Mouse (Mus musculus) stomach, postnatal 0 days (tissue): Measurements from ENCODE around the gene Olfr862. TPM values are rescaled to one million over a fixed set of nuclear protein-coding genes. Genes with fewer than 3 reads are reported as not detected.

Experiments used
- ATAC-seq: fragments of 200-750 bp; cut with Nextera tagmentation; 2 replicates; pipeline ENCODE4 v1.8.0; 2017; ENCODE audit not compliant: low FRiP score, low TSS enrichment
- DNase-seq: peaks from one replicate; pipeline ENCODE4 v3.0.0-alpha.2; 2016; ENCODE audit warnings: low spot score
- H3K27ac ChIP-seq: fragments of 300-500 bp; sonication (generic); replicated peaks from 2 replicates; pipeline ENCODE4 v1.5.1; 2014; ENCODE audit warnings: mild to moderate bottlenecking, control low read depth
- H3K27me3 ChIP-seq: fragments of 300-500 bp; sonication (generic); 2 replicates; pipeline ENCODE4 v1.6.1; 2014; ENCODE audit warnings: low read length; ENCODE audit not compliant: control insufficient read depth, insufficient read depth
- H3K36me3 ChIP-seq: fragments of 300-500 bp; sonication (generic); 2 replicates; pipeline ENCODE4 v1.6.1; 2014; ENCODE audit warnings: low read length, mixed read lengths; ENCODE audit not compliant: control insufficient read depth, insufficient read depth
- H3K4me1 ChIP-seq: fragments of 300-500 bp; sonication (generic); replicated peaks from 2 replicates; pipeline ENCODE4 v1.6.1; 2014; ENCODE audit warnings: antibody characterized with exemption; ENCODE audit not compliant: control insufficient read depth, insufficient read depth
- H3K4me2 ChIP-seq: fragments of 300-500 bp; sonication (generic); replicated peaks from 2 replicates; pipeline ENCODE4 v1.6.1; 2014; ENCODE audit warnings: low read depth, mild to moderate bottlenecking, control low read depth, moderate library complexity
- H3K4me3 ChIP-seq: fragments of 300-500 bp; sonication (generic); 2 replicates; pipeline ENCODE4 v1.5.1; 2014; ENCODE audit warnings: low read depth, low read length, control low read depth
- H3K9ac ChIP-seq: fragments of 300-500 bp; sonication (generic); 2 replicates; pipeline ENCODE4 v1.6.1; 2014; ENCODE audit warnings: mild to moderate bottlenecking, low read length, control low read depth, mixed read lengths
- H3K9me3 ChIP-seq: fragments of 300-500 bp; sonication (generic); 2 replicates; pipeline ENCODE4 v1.6.1; 2016; ENCODE audit warnings: low read length; ENCODE audit not compliant: control insufficient read depth
- CTCF ChIP-seq: IDR thresholded peaks from 2 replicates; pipeline ENCODE4 v1.5.1; 2016; ENCODE audit warnings: antibody characterized with exemption, low read depth, mild to moderate bottlenecking, moderate library complexity
- EP300 ChIP-seq: optimal IDR thresholded peaks from 2 replicates; pipeline ENCODE3; 2016; ENCODE audit warnings: antibody characterized with exemption
- WGBS: fragments of 180-500 bp; shearing (Covaris S2); extraction: QIAGEN DNeasy Blood & Tissue Kit; methylation state at CpG from one replicate; pipeline ENCODE4 v1.1.7; 2014; 5-methylcytosine and 5-hydroxymethylcytosine counted together
- polyA plus RNA-seq: library from polyadenylated mRNA; unstranded; fragments of >200 nt; fragmentation: Nextera tagmentation; extraction: Ambion mirVana; gene quantifications from 2 replicates; pipeline ENCODE4 v1.2.1, GENCODE M21; 2015

Olfr862 gene
- not detected in 2 replicates for polyA plus RNA-seq

GRCm38 (mm10) chr9:19887904-19888303 lies at the start of gene Olfr862:
Gene Olfr862, minus strand, starts transcription at chr9:19888004.
- Histone ChIP-seq H3K4me1 (no peaks in the 10 kb centered on the region), H3K27ac (no peak within 1 kb of the TSS), H3K4me3 (no peak within 1 kb of the TSS), H3K4me2 (no peak within 1 kb of the TSS), H3K27me3 (no peaks in the 10 kb centered on the region), H3K9ac (no peak within 1 kb of the TSS), H3K9me3 (no peaks in the 10 kb centered on the region), H3K36me3 (no peaks in the 10 kb centered on the region)
- DNase-seq (no peak), ATAC-seq (no peak)
- TF ChIP-seq EP300 (no peak), CTCF (no peak)

DNA sequence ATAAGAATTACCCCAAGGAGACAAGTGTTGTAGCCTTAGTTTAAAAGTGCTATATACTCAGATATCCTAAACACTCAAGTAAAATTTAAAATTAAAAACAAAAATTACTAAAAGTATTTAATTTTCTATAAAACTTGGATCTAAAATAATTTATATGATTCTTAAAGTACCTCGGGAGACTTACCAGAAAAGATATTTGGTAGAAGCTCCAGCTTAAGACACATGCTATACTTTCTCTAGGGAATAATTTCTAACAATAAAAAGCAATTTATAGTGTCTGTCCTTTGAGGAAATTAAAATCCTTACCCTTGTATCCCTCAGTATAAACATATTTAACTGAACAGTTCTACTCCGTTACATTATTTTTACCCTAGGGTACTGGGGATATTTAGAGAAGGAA lies 28.8 kb upstream of the Olfr862 start, which contains the start of gene Olfr77:
Olfr77 (plus strand) TSS at position 301 of the 400 bp plus-strand sequence.
- ATAC-seq: no peak
- WGBS: 85% methylated on average over 2 of the region's 2 CpGs
- no peak for TF ChIP-seq EP300
- no peak for TF ChIP-seq CTCF

GRCm38 (mm10) chr9:19911170-19911569 lies 23.4 kb upstream of the Olfr862 start:
- 50% methylated on average over 4 of the region's 4 CpGs for whole genome bisulfite sequencing
- ATAC-seq: no peak

More for the DNA sequence above, 28.8 kb upstream of the Olfr862 start, which contains the start of gene Olfr77:
- DNase-seq: no peak
- Histone ChIP-seq H3K4me1 (no peaks in the 10 kb centered on the region), H3K27ac (no peak within 1 kb of the TSS), H3K4me2 (no peak within 1 kb of the TSS), H3K4me3 (no peak within 1 kb of the TSS), H3K9me3 (no peaks in the 10 kb centered on the region), H3K27me3 (no peaks in the 10 kb centered on the region), H3K9ac (no peak within 1 kb of the TSS), H3K36me3 (no peaks in the 10 kb centered on the region)

GRCm38 (mm10) chr9:19849647-19850046 lies 38.2 kb downstream of the Olfr862 start, which contains the start of gene Olfr860:
Gene Olfr860, minus strand, starts transcription at chr9:19849747.
- Histone ChIP-seq H3K4me2 (no peak within 1 kb of the TSS), H3K4me1 (no peaks in the 10 kb centered on the region), H3K27me3 (no peaks in the 10 kb centered on the region), H3K9ac (no peak within 1 kb of the TSS), H3K36me3 (no peaks in the 10 kb centered on the region), H3K9me3 (no peaks in the 10 kb centered on the region), H3K27ac (no peak within 1 kb of the TSS), H3K4me3 (no peak within 1 kb of the TSS)
- TF ChIP-seq CTCF (no peak), EP300 (no peak)
- ATAC-seq (no peak), DNase-seq (no peak)
- 71% methylated on average over 1 of the region's 1 CpGs for WGBS

More at GRCm38 (mm10) chr9:19911170-19911569, 23.4 kb upstream of the Olfr862 start:
- DNase-seq: no peak
- H3K9ac ChIP-seq: no peak overlapping the region
- H3K36me3 ChIP-seq: no peaks in the 10 kb centered on the region
- H3K4me3 ChIP-seq: no peak overlapping the region
- no peaks in the 10 kb centered on the region for H3K27me3 ChIP-seq
- no peak overlapping the region for H3K4me2 ChIP-seq
- H3K9me3 ChIP-seq: no peaks in the 10 kb centered on the region
- H3K27ac ChIP-seq: no peak overlapping the region
- no peaks in the 10 kb centered on the region for H3K4me1 ChIP-seq
- TF ChIP-seq EP300 (no peak), CTCF (no peak)

Other genes with a start within 250 kb of the Olfr862 start
- gene Olfr857, start 178.6 kb downstream of the Olfr862 start, polyA plus RNA-seq: not detected in 2 replicates
- not detected in 2 replicates for gene Olfr58, start 107.7 kb downstream of the Olfr862 start, polyA plus RNA-seq
- gene Olfr859, start 83.1 kb downstream of the Olfr862 start, polyA plus RNA-seq: not detected in 2 replicates
- not detected in 2 replicates for gene Olfr860, start 38.3 kb downstream of the Olfr862 start, polyA plus RNA-seq
- gene Olfr77, start 28.9 kb upstream of the Olfr862 start, polyA plus RNA-seq: 0.31 and 0.33 TPM in 2 replicates
- not detected in 2 replicates for gene Olfr866, start 140.0 kb upstream of the Olfr862 start, polyA plus RNA-seq
- gene Olfr867, start 169.6 kb upstream of the Olfr862 start, polyA plus RNA-seq: not detected in 2 replicates
- not detected in 2 replicates for gene Olfr868, start 210.6 kb upstream of the Olfr862 start, polyA plus RNA-seq
- gene Olfr869, start 241.0 kb upstream of the Olfr862 start, polyA plus RNA-seq: 0.11 TPM in 1 of 2 replicates, not detected in the other